ENCODE assay signal across 29 mouse cellular contexts in genomic region chr10:79115085-79115484, GRCm38 (mm10). TPM values are rescaled to one million over a fixed set of nuclear protein-coding genes. Genes with fewer than 3 reads are reported as not detected.
DNase-seq lines count a peak whose midpoint lies in the region; ATAC-seq and TF ChIP-seq lines count a peak whose summit lies in the region.
"Had no signal": no experiment of that assay in that cellular context is flagged by ENCODE, and none has a peak within 500 bp of the region (broad histone marks: within the 10 kb centered on the region; RNA-seq: fewer than 3 reads in every experiment).

No protein-coding gene starts in this region.

- peaks cover 3% of the 10 kb centered on the region; the same call in 1 of the 2 replicates for H3K4me1 ChIP-seq in intestine, embryonic 14.5 days (replicated peaks; ENCODE audit: control insufficient read depth, insufficient read depth, low read length)
- H3K4me1 ChIP-seq in intestine, postnatal 0 days (replicated peaks; ENCODE audit: control insufficient read depth, insufficient read depth, low read length), result no peaks in the 10 kb centered on the region

- 59% methylated on average over 1 of the region's 1 CpGs for WGBS in intestine, embryonic 14.5 days
- WGBS in intestine, postnatal 0 days, result 59% methylated on average over 1 of the region's 1 CpGs

- no peaks in the 10 kb centered on the region for H3K9me3 ChIP-seq in intestine, embryonic 14.5 days (ENCODE audit: control insufficient read depth, low read length)
- no peaks in the 10 kb centered on the region for H3K9me3 ChIP-seq in intestine, postnatal 0 days (ENCODE audit: control insufficient read depth)
- H3K9me3 ChIP-seq: embryonic facial prominence, embryonic 10.5 days; embryonic facial prominence, embryonic 12.5 days had no signal

- 0 out of 2 replicates have a peak overlapping the region, but pooled peaks have one; percentile 1 for H3K27ac ChIP-seq in intestine, embryonic 14.5 days (ENCODE audit: low read depth)
- H3K27ac ChIP-seq in intestine, postnatal 0 days (ENCODE audit: low read depth, low read length), result no peak overlapping the region
- H3K27ac ChIP-seq: embryonic facial prominence, embryonic 10.5 days; embryonic facial prominence, embryonic 12.5 days had no signal

- no peak for TF ChIP-seq CTCF in intestine, postnatal 0 days (IDR thresholded peaks at IDR 0.05; ENCODE audit: low read depth)

- DNase-seq in heart, adult 11 months, result peak; percentile 39
- no peak for DNase-seq in heart, adult 8-10 months (ENCODE audit: low spot score)
- no peak for DNase-seq in intestine, embryonic 14.5 days (ENCODE audit: low spot score)
- DNase-seq in gonadal fat pad, adult 2 months (ENCODE audit: low read depth), result peak; percentile 70
- DNase-seq in retina, postnatal 1 day, result no peak
- DNase-seq: adrenal gland, adult 8-10 months; adrenal gland, postnatal 14 days; adrenal gland, postnatal 36 days; B cell, adult 2 months; cerebellum, adult 11-12 months; cerebellum, adult 2 months; cerebellum, adult 9-10 months; cerebellum, postnatal 10 days; cerebellum, postnatal 25 days had no signal

- no peak for ATAC-seq in intestine, embryonic 14.5 days (replicated peaks; ENCODE audit: low FRiP score, low TSS enrichment, low read depth)
- ATAC-seq in intestine, postnatal 0 days, result no peak
- ATAC-seq: activated CD4-positive, CD25-positive, alpha-beta regulatory T cell, adult 4 months; CD4-positive, CD25-positive, alpha-beta regulatory T cell, adult 4 months; forebrain, embryonic 14.5 days; forebrain, embryonic 16.5 days; Patski had no signal

- no peak overlapping the region for H3K9ac ChIP-seq in intestine, embryonic 14.5 days (ENCODE audit: low read length)
- H3K9ac ChIP-seq in intestine, postnatal 0 days (ENCODE audit: low read depth, low read length), result no peak overlapping the region
- H3K9ac ChIP-seq: embryonic facial prominence, embryonic 12.5 days had no signal

- H3K4me2 ChIP-seq in intestine, embryonic 14.5 days (ENCODE audit: low read length), result no peak overlapping the region
- no peak overlapping the region for H3K4me2 ChIP-seq in intestine, postnatal 0 days (replicated peaks; ENCODE audit: low read depth)
- H3K4me2 ChIP-seq: embryonic facial prominence, embryonic 12.5 days had no signal

- no peaks in the 10 kb centered on the region for H3K27me3 ChIP-seq in intestine, embryonic 14.5 days (replicated peaks; ENCODE audit: control insufficient read depth, insufficient read depth, low read length)
- no peaks in the 10 kb centered on the region for H3K27me3 ChIP-seq in intestine, postnatal 0 days (replicated peaks; ENCODE audit: control insufficient read depth, insufficient read depth, low read length)
- H3K27me3 ChIP-seq: CH12.LX; embryonic facial prominence, embryonic 12.5 days; Patski had no signal

- no peak overlapping the region for H3K4me3 ChIP-seq in intestine, embryonic 14.5 days (ENCODE audit: low read depth, low read length)
- H3K4me3 ChIP-seq in intestine, postnatal 0 days (ENCODE audit: low read depth, low read length), result no peak overlapping the region
- H3K4me3 ChIP-seq: embryonic facial prominence, embryonic 10.5 days; embryonic facial prominence, embryonic 12.5 days; erythroblast, embryonic 14.5 days had no signal

- H3K36me3 ChIP-seq in intestine, embryonic 14.5 days (ENCODE audit: control insufficient read depth, insufficient read depth, low read length), result no peaks in the 10 kb centered on the region
- no peaks in the 10 kb centered on the region for H3K36me3 ChIP-seq in intestine, postnatal 0 days (ENCODE audit: control insufficient read depth, insufficient read depth)
- H3K36me3 ChIP-seq: embryonic facial prominence, embryonic 10.5 days; embryonic facial prominence, embryonic 12.5 days; G1E had no signal

RNA-seq across cellular contexts. Expression of gene 2610008E11Rik, which starts 17.7 kb away (rescaled TPM):
- total RNA-seq in heart, adult 8-10 months (2022), result 10 to 100 TPM; 11.5 to 13.3 (median 12.3) TPM
- 27.2 and 32.8 TPM in 2 replicates for polyA plus RNA-seq in intestine, embryonic 14.5 days (2014; fragmentation: Nextera tagmentation; extraction: Ambion mirVana)
- polyA plus RNA-seq in intestine, postnatal 0 days (2015; fragmentation: Nextera tagmentation; extraction: Ambion mirVana), result 6.2 and 6.4 TPM in 2 replicates
- polyA plus RNA-seq in gonadal fat pad, adult 2 months (2012; rRNA removed), result 2.2 and 2.5 TPM in 2 replicates

RNA-seq across cellular contexts. Expression of gene Vmn2r80, which starts 33.5 kb away (rescaled TPM):
- not detected for total RNA-seq in heart, adult 8-10 months (2022)
- not detected in 2 replicates for polyA plus RNA-seq in intestine, embryonic 14.5 days (2014; fragmentation: Nextera tagmentation; extraction: Ambion mirVana)
- not detected in 2 replicates for polyA plus RNA-seq in intestine, postnatal 0 days (2015; fragmentation: Nextera tagmentation; extraction: Ambion mirVana)
- polyA plus RNA-seq in gonadal fat pad, adult 2 months (2012; rRNA removed), result not detected in 2 replicates
- total RNA-seq: adrenal gland, adult 18-20 months; adrenal gland, adult 8-10 months; adrenal gland, postnatal 14 days; adrenal gland, postnatal 36 days; CH12.LX had no signal
- polyA plus RNA-seq: activated CD4-positive, CD25-positive, alpha-beta regulatory T cell, adult 4 months; CD4-positive, CD25-positive, alpha-beta regulatory T cell, adult 4 months; cerebellum, adult 2 months; cortical plate, adult 2 months; embryonic facial prominence, embryonic 10.5 days; embryonic facial prominence, embryonic 12.5 days; embryonic facial prominence, embryonic 14.5 days; erythroblast, embryonic 14.5 days; forebrain, embryonic 11.5 days; forebrain, embryonic 14.5 days; forebrain, embryonic 16.5 days; G1E; Patski had no signal

Comparison
In these comparisons a context has a peak if more than half of its experiments do, and no peak if none do; other contexts are left out.
1. DNase-seq: peak in heart, adult 11 months (single experiment) and gonadal fat pad, adult 2 months (single experiment); none in heart, adult 8-10 months (single experiment), intestine, embryonic 14.5 days (single experiment) and retina, postnatal 1 day (single experiment).